Mouse (Mus musculus): Measurements from ENCODE around the gene Taf10.
"Not testable (repeated sequence)": the region's sequence is repeated elsewhere in the genome, so short reads cannot be mapped to it uniquely, and the experiment has no call there.

DNA sequence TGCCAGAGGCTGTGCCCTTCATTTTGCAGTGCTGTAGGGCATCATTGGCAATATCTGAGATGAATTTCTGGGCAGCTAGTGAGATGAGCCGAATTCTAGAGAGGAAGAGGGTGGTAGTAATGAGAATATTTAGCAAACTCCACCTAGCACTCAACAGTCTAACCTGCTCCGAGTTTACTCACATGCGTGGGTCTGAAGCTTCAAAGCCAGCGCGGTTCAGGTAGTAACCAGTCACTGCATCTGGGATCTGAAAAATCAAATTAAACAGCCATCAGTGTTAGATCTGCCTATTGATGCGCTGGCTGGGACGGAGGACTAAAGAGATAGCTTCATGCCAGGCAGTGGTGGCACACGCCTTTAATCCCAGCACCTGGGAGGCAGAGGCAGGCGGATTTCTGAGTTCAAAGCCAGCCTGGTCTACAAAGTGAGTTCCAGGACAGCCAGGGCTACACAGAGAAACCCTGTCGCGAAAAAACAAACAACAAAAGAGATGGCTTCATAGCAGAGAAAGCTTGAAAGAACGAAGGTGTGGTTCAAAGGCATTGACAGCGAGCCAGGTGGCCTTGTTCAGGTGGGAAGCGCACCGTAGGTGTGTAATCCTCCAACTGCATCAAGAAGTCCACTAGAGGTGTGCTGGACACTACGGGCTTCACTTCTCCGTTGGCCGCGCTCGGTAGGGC, 775 bp downstream of the Taf10 start:
- TF ChIP-seq CTCF (IDR thresholded peaks at IDR 0.05; ENCODE audit: extremely low read depth, insufficient read depth, insufficient read length, insufficient replicate concordance); POLR2A (IDR thresholded peaks at IDR 0.05; ENCODE audit: low read depth, low read length): not testable (repeated sequence)
